Mouse (Mus musculus) heart, adult 9 months (tissue): ENCODE data around the gene Galr3.
"Not testable (repeated sequence)": the region's sequence is repeated elsewhere in the genome, so short reads cannot be mapped to it uniquely, and the experiment has no call there.

Experiments used
- DNase-seq, 2 experiments: peaks; one replicate each; pipeline ENCODE4 v3.0.0; 2022; ENCODE audit warnings: low spot score in 2 of 2

Galr3 gene

GRCm38 (mm10) chr15:79041585-79041984 lies at the start of gene Galr3:
Gene Galr3, plus strand, starts transcription at chr15:79041885.
- no peak for DNase-seq

DNA sequence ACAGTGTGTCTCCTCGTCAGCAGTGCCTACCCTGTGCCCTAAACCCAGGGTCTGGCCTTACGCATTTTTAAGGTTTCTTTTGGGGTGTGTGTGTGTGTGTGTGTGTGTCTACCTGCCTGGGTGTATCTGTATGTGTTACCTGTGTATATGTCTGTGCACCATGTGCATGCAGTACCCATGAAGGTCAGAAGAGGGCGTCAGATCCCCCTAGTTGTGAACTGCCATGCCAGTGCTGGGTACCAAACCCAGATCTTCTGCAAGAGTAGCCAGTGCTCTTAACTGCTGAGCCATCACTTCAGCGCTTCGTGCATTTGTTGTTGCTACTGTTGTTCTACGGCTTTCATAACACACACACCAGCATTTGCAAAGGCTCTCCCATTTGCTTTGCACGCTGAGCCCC lies 49.5 kb upstream of the Galr3 start:
- no peak for DNase-seq

DNA sequence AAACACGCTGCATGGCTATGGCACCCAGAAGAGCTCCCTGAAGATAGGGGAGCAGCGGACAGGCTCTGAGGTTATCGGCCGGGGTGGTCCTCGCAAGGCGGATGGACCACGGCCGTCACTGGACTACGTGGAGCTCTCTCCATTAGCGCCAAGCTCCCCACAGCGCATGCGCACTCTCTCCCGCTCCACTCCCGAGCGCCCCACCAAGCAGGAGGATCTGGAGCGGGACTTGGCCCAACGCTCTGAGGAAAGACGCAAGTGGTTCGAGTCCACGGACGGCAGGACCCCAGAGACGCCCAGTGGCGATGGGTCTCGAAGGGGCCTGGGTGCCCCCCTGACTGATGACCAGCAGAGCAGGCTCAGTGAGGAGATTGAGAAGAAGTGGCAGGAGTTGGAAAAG lies 48.8 kb upstream of the Galr3 start:
- DNase-seq: no peak

GRCm38 (mm10) chr15:78995916-78996315 lies 45.8 kb upstream of the Galr3 start:
- no peak for DNase-seq

GRCm38 (mm10) chr15:78996663-78997062 lies 45.0 kb upstream of the Galr3 start:
- DNase-seq: no peak

GRCm38 (mm10) chr15:78998348-78998747 lies 43.3 kb upstream of the Galr3 start:
- no peak for DNase-seq

- DNase-seq: no peak
Observed at GRCm38 (mm10) chr15:78999586-78999985, 42.1 kb upstream of the Galr3 start.

DNA sequence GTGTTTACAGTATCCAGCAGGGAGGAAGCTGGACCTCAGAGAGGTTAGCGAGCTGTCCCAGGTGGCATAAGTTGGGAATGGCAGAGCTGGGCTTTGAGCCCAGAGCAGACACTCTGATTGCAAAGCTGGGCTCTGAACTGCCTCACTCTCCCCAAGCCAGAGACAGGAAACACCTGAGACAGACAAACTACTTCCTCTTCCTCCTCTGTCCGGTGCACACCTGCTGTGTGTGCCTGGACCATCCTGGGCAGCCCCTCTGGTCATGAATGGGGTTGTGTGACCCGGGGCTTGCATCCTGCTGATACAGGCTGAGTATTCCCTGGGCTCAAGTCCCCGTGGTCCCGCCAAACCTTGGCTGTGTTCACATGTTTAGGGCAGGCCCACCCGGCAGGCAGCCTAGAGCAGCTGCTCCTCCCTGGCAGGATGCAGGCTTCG lies 41.3 kb upstream of the Galr3 start:
- no peak for DNase-seq

- DNase-seq: no peak
Observed at GRCm38 (mm10) chr15:79001559-79001958, 40.1 kb upstream of the Galr3 start.

- no peak for DNase-seq
Observed at GRCm38 (mm10) chr15:79002036-79002435, 39.6 kb upstream of the Galr3 start.

DNA sequence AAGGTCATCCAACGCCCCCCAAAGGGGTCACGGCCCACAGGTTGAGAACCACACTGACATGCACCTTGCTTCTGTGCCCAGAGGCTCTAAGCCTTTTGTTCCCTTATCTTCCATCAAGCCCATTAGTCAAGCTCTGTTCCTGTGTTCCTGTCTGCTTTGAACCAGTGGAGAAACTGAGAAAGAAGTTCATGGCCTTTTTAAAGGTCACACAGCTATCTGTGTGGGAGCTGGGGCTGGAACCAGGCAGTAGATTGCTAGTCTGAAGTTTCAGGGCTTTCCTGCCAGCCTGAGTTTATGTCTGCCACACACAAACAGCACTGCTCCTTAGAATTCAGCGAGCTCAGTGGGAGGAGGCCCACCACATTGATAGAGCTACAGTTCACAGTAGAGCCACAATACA lies 38.6 kb upstream of the Galr3 start:
- no peak for DNase-seq

- DNase-seq: no peak
Observed at GRCm38 (mm10) chr15:79005581-79005980, 36.1 kb upstream of the Galr3 start.

DNA sequence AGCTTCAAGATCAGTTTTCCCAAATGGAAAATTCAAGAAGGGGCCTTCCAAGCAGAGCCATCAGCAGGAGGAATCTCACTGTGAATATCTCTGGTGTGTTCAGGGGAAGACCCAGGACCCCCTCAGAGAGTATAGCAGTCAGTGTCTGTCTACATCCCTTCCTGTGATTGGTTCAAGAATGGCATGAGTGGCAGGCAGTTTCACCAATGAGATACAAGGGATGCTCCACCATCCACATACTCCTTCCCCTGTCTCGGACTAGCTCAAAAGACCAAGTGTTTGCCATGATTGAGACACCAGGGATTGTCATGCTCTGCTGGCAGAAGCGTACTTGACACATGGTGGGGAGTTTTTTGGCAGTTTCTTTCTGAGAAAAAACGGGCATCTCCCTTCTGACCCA lies 35.0 kb upstream of the Galr3 start:
- no peak for DNase-seq

DNA sequence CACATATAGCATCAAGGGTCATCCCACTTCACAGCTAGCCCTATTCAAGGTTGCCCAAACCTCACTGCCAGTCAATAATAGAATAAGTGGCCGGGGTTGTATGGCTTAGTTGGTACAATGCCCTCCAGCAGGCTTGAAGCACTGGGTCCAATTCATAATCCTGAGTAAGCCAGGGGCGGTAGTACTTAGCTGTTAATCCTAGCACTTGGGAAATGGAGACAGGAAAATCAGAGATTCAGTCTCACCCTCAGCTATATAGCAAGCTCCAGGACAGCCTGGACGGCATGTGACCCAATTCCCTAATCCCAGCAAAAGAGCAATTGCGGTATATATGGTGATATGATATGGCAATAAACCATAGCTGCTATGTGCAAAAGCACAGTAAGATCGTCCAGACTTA lies 34.6 kb upstream of the Galr3 start:
- no peak for DNase-seq

DNA sequence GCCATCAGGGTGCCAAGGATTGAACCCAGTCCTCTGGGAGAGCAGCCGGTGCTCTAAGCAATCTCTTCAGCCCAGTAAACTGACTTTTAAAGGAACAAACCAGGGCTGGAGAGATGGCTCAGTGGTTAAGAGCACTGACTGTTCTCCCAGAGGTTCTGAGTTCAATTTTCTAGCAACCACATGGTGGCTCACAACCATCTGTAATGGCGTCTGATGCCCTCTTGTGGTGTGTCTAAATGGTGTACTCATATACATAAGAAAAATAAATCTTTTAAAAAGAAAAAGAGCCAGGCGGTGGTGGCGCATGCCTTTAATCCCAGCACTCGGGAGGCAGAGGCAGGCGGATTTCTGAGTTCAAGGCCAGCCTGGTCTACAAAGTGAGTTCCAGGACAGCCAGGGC lies 33.8 kb upstream of the Galr3 start:
- not testable (repeated sequence) for DNase-seq

DNA sequence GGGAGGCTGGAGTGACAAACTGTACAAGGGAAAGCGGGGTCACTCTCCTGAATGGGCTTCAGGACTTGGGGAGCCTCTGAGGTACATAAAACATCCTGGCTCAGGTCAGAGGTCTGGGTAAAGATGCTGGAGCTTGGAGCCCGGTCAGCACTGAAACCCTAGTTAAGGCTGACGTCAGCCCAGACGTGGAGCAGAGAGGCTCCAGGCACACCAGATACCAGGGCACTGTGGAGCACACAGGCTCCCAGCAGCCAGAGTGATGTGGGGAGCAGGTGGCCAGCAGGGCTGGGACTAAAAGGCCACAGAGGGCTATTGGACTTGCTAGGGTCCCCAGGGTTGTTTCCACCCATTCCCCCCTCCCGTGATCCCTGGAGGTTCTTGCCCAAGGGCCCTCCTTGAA lies 32.0 kb upstream of the Galr3 start:
- DNase-seq: no peak

GRCm38 (mm10) chr15:79011550-79011949 lies 30.1 kb upstream of the Galr3 start:
- DNase-seq: no peak

GRCm38 (mm10) chr15:79013382-79013781 lies 28.3 kb upstream of the Galr3 start:
- no peak for DNase-seq

GRCm38 (mm10) chr15:79018191-79018590 lies 23.5 kb upstream of the Galr3 start:
- no peak for DNase-seq

DNA sequence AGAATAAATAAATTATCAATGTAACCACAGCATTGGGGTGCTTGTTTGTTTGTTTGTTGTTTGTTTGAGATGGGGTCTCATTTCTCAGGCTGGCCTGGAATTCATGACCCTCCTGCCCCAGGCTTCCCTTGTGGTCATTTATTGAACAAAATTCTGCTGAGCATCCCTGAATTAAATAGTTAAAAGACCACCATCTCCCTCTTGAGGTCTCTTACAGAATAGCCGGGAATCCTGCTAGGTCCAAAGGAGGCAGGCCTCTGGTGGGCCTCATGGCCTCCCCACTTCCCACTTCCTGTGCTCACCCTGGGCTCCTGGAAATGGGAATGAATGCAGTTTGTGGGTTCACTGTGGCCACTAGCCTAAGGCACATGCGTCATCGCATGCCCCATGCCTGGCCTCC lies 22.8 kb upstream of the Galr3 start:
- DNase-seq: no peak

GRCm38 (mm10) chr15:79022671-79023230 lies 18.9 kb upstream of the Galr3 start:
- no peak for DNase-seq

DNA sequence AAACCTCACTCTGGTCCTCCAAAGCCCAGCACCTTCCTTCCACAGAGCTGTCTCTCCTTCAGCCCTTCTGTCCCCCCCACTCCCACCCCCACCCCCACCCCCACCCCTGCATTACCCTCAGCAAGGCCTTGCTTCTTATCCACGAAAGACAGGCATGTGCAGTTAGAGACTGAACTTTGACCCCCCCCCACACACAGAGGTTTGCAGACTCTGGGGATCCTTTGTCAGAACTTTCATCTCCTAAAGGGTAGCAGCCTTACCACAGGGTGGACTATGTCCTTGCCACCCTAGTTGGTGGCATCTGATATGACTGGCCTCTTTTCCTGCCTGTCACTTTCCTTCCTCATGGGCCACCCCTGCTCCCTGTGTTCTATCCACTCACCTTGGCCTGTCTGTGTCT lies 18.3 kb upstream of the Galr3 start:
- DNase-seq: no peak

GRCm38 (mm10) chr15:79025687-79026308 lies 15.9 kb upstream of the Galr3 start:
- DNase-seq: no peak
